Mouse (Mus musculus): ENCODE results near the gene Slc25a33. TPM values are rescaled to one million over a fixed set of nuclear protein-coding genes. Genes with fewer than 3 reads are reported as not detected.

Gene Slc25a33
- polyA plus RNA-seq, 1 experiment from 2014 or later, result 48.4 TPM

DNA sequence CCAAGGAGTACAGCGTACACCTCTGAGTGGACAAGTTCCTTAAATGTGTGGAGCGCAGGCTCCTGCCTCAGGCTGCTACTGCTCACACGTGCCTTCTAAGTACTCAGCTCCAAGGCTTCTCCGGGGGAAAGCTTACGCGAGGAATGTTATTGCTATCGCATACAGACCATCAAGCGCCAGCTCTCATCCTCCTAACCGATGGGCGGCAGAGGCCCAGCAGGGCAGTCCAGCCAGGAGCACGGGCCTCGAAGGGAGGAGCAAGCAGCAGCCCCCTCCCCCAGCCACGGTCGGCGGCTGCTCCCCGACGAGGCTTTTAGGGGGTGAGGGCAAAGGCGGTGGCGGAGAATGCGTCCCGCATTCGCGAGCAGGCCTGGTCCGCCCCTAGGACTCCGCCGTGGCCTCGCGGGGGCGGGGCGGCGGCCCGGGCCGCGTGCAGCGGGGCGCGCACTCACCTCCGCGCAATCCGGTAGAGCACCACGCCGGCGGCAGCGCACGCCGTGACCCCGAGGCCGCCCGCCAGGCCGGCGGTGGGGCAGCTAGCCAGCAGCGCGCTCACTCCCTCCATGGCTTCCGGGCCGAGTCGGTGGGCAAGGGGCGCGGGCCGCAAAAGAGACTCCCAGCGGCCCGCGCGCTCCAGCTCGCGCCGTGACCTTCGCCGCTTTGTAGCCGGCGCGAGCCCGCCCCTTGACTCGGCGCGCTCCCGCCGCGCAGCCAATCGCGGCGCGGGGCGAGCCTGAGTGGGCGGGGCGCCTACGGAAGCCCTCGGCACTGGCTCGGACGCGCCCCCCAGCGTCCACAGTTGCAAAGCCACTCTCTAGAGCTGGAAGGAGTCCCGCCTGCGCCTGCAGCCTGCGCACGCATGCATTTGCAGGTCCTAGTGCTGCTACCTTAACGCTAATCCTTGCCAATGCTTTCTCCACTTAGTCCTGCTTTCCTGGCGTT is 36.4 kb downstream of the Slc25a33 start, which contains the start of gene Tmem201:
Tmem201 (minus strand) TSS at position 662 of the 942 bp plus-strand sequence.
- ATAC-seq (ENCODE audit: low read depth), result peak; percentile 90
- Histone ChIP-seq H3K27ac (ENCODE audit: low read depth, low read length) (peak within 1 kb of the TSS; percentile 80), H3K27me3 (ENCODE audit: control insufficient read depth, insufficient read depth, low read length) (no peaks in the 10 kb centered on the region), H3K4me2 (ENCODE audit: low read depth, low read length) (peak within 1 kb of the TSS; percentile 97), H3K4me1 (ENCODE audit: control insufficient read depth, insufficient read depth, low read length) (peaks cover 45% of the 10 kb centered on the region), H3K4me3 (ENCODE audit: low read depth, low read length) (peak within 1 kb of the TSS; percentile 97), H3K9ac (replicated peaks; ENCODE audit: low read depth, low read length) (peak within 1 kb of the TSS; percentile 88), H3K36me3 (ENCODE audit: control insufficient read depth, insufficient read depth, low read length) (peaks cover 3% of the 10 kb centered on the region; the same call in 1 of the 2 replicates), H3K9me3 (ENCODE audit: control insufficient read depth, low read length) (no peaks in the 10 kb centered on the region)
- under 1% methylated on average over 66 of the region's 97 CpGs for WGBS

DNA sequence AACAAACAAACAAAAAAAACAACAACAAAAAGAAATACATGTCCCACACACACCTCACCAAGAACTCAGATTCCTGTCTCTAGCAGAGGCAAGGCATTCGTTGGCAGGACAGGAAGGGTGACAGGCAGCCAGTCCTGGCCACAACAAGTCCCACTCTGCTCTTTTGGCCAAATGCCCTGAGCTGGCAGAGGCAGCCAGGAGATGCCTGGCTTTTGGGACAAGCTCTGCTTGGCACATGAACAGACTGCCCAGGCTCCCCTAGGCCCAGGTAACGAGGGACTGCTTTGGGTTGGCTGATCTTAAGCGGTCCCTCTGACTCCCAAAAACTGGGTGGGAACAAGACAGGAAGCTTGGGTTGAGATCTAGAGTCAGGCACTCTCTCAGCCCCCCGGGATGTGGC is 37.5 kb downstream of the Slc25a33 start:
- H3K4me1 ChIP-seq (ENCODE audit: control insufficient read depth, insufficient read depth, low read length), result peaks cover 49% of the 10 kb centered on the region
- H3K4me3 ChIP-seq (ENCODE audit: low read depth, low read length), result peak overlapping the region; percentile 97
- H3K9me3 ChIP-seq (ENCODE audit: control insufficient read depth, low read length), result no peaks in the 10 kb centered on the region
- no peaks in the 10 kb centered on the region for H3K27me3 ChIP-seq (ENCODE audit: control insufficient read depth, insufficient read depth, low read length)
- peaks cover 2% of the 10 kb centered on the region; the same call in 1 of the 2 replicates for H3K36me3 ChIP-seq (ENCODE audit: control insufficient read depth, insufficient read depth, low read length)
- WGBS, result 40% methylated on average over 4 of the region's 4 CpGs
- H3K27ac ChIP-seq (ENCODE audit: low read depth, low read length), result no peak overlapping the region
- H3K9ac ChIP-seq (replicated peaks; ENCODE audit: low read depth, low read length), result peak overlapping the region; percentile 88
- no peak for ATAC-seq (ENCODE audit: low read depth)
- H3K4me2 ChIP-seq (ENCODE audit: low read depth, low read length), result peak overlapping the region; percentile 97

DNA sequence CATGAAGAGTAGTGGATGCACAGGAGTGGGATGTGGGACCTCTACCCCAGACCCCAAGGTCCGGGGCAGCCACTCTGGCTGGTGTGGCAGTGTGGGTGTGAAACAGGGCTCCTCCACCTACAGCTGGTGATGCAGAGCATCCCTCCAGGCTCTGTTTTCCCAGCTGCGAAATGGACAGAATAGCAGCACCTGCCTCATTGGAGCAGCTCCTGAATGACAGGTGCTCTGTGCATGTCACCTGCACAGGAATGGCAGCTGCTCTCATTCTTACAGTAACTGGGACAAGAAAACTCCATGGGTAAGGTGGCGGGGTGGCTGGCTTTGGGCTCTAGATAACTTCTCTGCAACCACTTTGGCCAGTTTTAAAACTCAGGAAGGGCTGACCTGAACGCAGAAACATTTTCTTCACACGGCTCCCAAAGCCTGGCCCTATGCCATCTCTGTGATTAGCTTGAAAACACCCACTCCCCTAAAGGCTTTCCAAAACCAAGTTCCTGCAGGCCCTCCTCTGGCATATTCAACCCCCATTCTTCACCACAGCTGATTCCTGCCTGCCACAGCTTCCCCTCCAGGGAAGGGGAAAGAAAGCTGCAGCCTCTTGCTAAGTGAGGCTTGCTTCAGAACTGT is 38.3 kb downstream of the Slc25a33 start:
- Histone ChIP-seq H3K27me3 (ENCODE audit: control insufficient read depth, insufficient read depth, low read length) (no peaks in the 10 kb centered on the region), H3K4me2 (ENCODE audit: low read depth, low read length) (peak overlapping the region; percentile 97; the same call in 1 of the 2 replicates), H3K27ac (ENCODE audit: low read depth, low read length) (no peak overlapping the region), H3K4me3 (ENCODE audit: low read depth, low read length) (no peak overlapping the region), H3K9ac (replicated peaks; ENCODE audit: low read depth, low read length) (no peak overlapping the region), H3K36me3 (ENCODE audit: control insufficient read depth, insufficient read depth, low read length) (0 out of 2 replicates have a peak, but pooled peaks cover 2% of the 10 kb centered on the region), H3K9me3 (ENCODE audit: control insufficient read depth, low read length) (no peaks in the 10 kb centered on the region), H3K4me1 (ENCODE audit: control insufficient read depth, insufficient read depth, low read length) (peaks cover 49% of the 10 kb centered on the region)
- no peak for ATAC-seq (ENCODE audit: low read depth)
- 88% methylated on average over 5 of the region's 5 CpGs for WGBS

DNA sequence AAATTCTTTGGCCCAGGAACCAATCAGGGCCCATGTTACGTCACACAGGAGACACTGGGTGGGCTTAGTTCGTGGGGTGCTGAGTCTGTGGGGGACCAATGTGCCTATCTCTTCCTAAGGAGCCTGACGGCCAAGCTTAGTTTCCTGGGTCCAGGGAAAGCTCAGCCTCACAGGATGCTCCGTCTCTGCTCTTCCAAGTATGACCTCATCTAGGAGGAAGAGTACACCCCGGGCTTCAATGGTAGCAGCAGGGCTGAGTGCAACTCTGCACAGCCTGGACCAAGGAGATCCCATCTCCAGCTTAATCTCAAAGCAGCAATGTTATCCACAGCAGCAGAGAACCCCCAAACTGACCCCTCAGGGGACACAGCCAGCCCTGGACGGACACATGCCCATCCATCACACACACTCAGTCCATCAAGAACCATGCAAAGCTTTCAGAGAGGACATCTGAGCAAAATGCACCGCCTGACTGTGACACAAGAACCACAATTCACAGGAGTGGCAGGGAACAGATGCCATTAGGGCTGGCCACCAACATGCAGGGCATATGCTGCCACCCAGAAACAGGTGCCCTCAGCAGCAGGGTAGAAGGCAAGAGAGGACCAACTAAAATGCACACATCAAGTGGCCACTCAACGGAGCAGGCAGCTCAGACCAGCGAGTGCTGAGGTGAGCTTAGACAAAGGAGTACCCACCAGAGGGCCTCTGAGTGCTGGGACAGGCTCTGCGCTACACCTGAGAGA is 39.2 kb downstream of the Slc25a33 start:
- H3K9me3 ChIP-seq (ENCODE audit: control insufficient read depth, low read length), result no peaks in the 10 kb centered on the region
- peaks cover 49% of the 10 kb centered on the region for H3K4me1 ChIP-seq (ENCODE audit: control insufficient read depth, insufficient read depth, low read length)
- no peaks in the 10 kb centered on the region for H3K27me3 ChIP-seq (ENCODE audit: control insufficient read depth, insufficient read depth, low read length)
- no peak overlapping the region for H3K9ac ChIP-seq (replicated peaks; ENCODE audit: low read depth, low read length)
- H3K27ac ChIP-seq (ENCODE audit: low read depth, low read length), result no peak overlapping the region; the same call in 1 of the 2 replicates
- no peak overlapping the region; the same call in 1 of the 2 replicates for H3K4me2 ChIP-seq (ENCODE audit: low read depth, low read length)
- H3K4me3 ChIP-seq (ENCODE audit: low read depth, low read length), result no peak overlapping the region
- 0 out of 2 replicates have a peak, but pooled peaks cover 3% of the 10 kb centered on the region for H3K36me3 ChIP-seq (ENCODE audit: control insufficient read depth, insufficient read depth, low read length)
- 79% methylated on average over 10 of the region's 10 CpGs for whole genome bisulfite sequencing
- ATAC-seq (ENCODE audit: low read depth), result no peak

DNA sequence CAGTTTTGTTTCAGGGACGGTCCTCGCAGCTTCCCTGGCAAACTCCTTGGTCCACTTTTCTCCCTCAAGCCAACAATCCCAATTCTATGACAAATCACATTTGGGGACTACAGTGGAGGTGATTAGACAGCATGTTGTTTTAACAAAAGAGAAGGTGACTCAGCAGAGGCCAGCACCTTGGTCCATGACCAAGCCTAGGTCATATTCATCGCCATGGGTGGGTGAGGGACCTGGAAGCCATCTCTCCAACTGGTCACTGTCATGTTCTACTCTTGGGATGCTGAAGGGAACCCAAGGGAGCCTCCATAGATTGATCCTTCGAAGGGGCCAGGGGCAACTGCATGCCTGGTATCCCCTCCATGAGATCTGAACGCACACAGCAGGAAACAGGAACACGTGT is 39.8 kb downstream of the Slc25a33 start:
- H3K4me1 ChIP-seq (ENCODE audit: control insufficient read depth, insufficient read depth, low read length), result peaks cover 49% of the 10 kb centered on the region
- no peak for ATAC-seq (ENCODE audit: low read depth)
- H3K27ac ChIP-seq (ENCODE audit: low read depth, low read length), result peak overlapping the region; percentile 81
- H3K27me3 ChIP-seq (ENCODE audit: control insufficient read depth, insufficient read depth, low read length), result no peaks in the 10 kb centered on the region
- H3K9me3 ChIP-seq (ENCODE audit: control insufficient read depth, low read length), result no peaks in the 10 kb centered on the region
- 90% methylated on average over 6 of the region's 6 CpGs for WGBS
- 0 out of 2 replicates have a peak overlapping the region, but pooled peaks have one; percentile 28 for H3K9ac ChIP-seq (replicated peaks; ENCODE audit: low read depth, low read length)
- H3K36me3 ChIP-seq (ENCODE audit: control insufficient read depth, insufficient read depth, low read length), result peaks cover 9% of the 10 kb centered on the region; the same call in 1 of the 2 replicates
- peak overlapping the region; percentile 16; the same call in 1 of the 2 replicates for H3K4me2 ChIP-seq (ENCODE audit: low read depth, low read length)
- no peak overlapping the region for H3K4me3 ChIP-seq (ENCODE audit: low read depth, low read length)

DNA sequence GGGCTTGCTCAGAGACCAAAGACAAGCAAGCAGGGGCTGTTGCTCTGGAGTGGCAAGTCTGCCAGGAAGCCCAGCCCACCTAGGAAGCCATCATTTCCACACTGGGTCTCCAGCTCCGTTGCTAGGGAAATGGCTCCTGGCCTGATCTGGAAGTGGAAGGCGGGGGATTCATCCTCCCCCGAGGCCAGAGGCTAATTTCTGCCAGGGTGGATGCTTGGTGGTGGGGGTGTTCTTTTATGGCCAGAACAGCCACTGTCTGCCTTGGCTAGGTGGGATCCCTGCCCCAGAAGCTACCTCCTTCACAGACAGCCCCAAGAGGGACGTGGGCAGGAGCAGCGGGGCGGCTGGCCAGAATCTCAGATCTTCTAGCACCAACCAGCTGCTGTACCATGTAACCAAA is 40.3 kb downstream of the Slc25a33 start:
- no peak overlapping the region for H3K4me3 ChIP-seq (ENCODE audit: low read depth, low read length)
- WGBS, result 16% methylated on average over 6 of the region's 6 CpGs
- H3K9me3 ChIP-seq (ENCODE audit: control insufficient read depth, low read length), result no peaks in the 10 kb centered on the region
- H3K27ac ChIP-seq (ENCODE audit: low read depth, low read length), result peak overlapping the region; percentile 81
- H3K27me3 ChIP-seq (ENCODE audit: control insufficient read depth, insufficient read depth, low read length), result no peaks in the 10 kb centered on the region
- H3K36me3 ChIP-seq (ENCODE audit: control insufficient read depth, insufficient read depth, low read length), result peaks cover 14% of the 10 kb centered on the region; the same call in 1 of the 2 replicates
- H3K4me2 ChIP-seq (ENCODE audit: low read depth, low read length), result peak overlapping the region; percentile 16; the same call in 1 of the 2 replicates
- no peak for ATAC-seq (ENCODE audit: low read depth)
- H3K9ac ChIP-seq (replicated peaks; ENCODE audit: low read depth, low read length), result peak overlapping the region; percentile 28; the same call in 1 of the 2 replicates
- H3K4me1 ChIP-seq (ENCODE audit: control insufficient read depth, insufficient read depth, low read length), result peaks cover 49% of the 10 kb centered on the region

DNA sequence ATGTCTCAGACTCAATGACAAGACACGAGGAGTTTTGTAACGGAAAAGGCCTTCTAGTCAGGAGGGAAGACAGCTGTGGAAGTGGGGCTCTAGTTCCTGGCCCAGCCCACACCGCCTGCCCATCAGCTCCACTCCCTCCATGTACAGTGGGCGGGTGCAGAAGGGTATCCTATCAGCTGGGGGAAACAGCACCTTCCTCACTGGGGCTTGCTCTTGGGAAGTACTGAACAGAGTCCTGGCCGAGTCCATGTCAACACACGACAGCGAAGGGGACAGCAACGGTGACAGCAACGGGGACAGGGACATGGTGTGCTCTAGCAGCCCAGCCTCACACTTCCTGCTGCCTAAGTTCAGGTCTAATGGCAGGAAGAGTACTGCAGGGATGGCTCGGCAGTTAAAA is 41.3 kb downstream of the Slc25a33 start:
- H3K4me3 ChIP-seq (ENCODE audit: low read depth, low read length), result no peak overlapping the region
- no peak for ATAC-seq (ENCODE audit: low read depth)
- H3K27ac ChIP-seq (ENCODE audit: low read depth, low read length), result no peak overlapping the region
- H3K9ac ChIP-seq (replicated peaks; ENCODE audit: low read depth, low read length), result no peak overlapping the region
- no peak overlapping the region for H3K4me2 ChIP-seq (ENCODE audit: low read depth, low read length)
- no peaks in the 10 kb centered on the region for H3K9me3 ChIP-seq (ENCODE audit: control insufficient read depth, low read length)
- no peaks in the 10 kb centered on the region for H3K27me3 ChIP-seq (ENCODE audit: control insufficient read depth, insufficient read depth, low read length)
- WGBS, result 77% methylated on average over 10 of the region's 10 CpGs
- peaks cover 49% of the 10 kb centered on the region for H3K4me1 ChIP-seq (ENCODE audit: control insufficient read depth, insufficient read depth, low read length)
- H3K36me3 ChIP-seq (ENCODE audit: control insufficient read depth, insufficient read depth, low read length), result peaks cover 16% of the 10 kb centered on the region

DNA sequence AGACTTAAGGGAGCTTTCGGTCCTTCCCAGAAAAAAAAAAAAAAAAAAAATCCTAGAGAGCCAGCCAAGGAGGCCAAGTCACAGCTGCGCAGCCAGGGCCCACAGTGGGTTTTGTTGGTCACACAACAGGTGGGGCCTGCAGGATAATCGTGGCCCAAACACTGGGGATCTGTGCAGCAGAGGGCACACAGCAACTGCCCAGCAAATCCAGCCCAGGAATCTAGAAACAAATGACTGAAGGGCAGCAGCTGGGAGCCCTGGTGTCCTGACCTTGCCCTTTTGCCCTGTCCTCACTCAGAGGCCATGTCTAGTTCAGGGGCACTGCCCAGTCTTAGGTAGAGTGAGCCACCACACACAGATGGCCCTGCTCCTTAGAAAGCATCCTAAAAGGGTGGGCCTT is 41.8 kb downstream of the Slc25a33 start:
- no peak overlapping the region for H3K4me3 ChIP-seq (ENCODE audit: low read depth, low read length)
- H3K9me3 ChIP-seq (ENCODE audit: control insufficient read depth, low read length), result no peaks in the 10 kb centered on the region
- ATAC-seq (ENCODE audit: low read depth), result no peak
- 84% methylated on average over 3 of the region's 3 CpGs for WGBS
- H3K4me1 ChIP-seq (ENCODE audit: control insufficient read depth, insufficient read depth, low read length), result peaks cover 49% of the 10 kb centered on the region
- H3K27me3 ChIP-seq (ENCODE audit: control insufficient read depth, insufficient read depth, low read length), result no peaks in the 10 kb centered on the region
- no peak overlapping the region for H3K27ac ChIP-seq (ENCODE audit: low read depth, low read length)
- peaks cover 21% of the 10 kb centered on the region for H3K36me3 ChIP-seq (ENCODE audit: control insufficient read depth, insufficient read depth, low read length)
- no peak overlapping the region for H3K4me2 ChIP-seq (ENCODE audit: low read depth, low read length)
- no peak overlapping the region for H3K9ac ChIP-seq (replicated peaks; ENCODE audit: low read depth, low read length)

Measured in neural tube, embryonic 14.5 days (tissue).